Mouse (Mus musculus): ENCODE results near the gene Il18rap. TPM values are rescaled to one million over a fixed set of nuclear protein-coding genes. Genes with fewer than 3 reads are reported as not detected.

Il18rap gene
- polyA plus RNA-seq (2015; fragmentation: Nextera tagmentation; extraction: Ambion mirVana): 0.10 TPM in 1 of 2 replicates, not detected in the other

- Histone ChIP-seq H3K4me2 (peak within 1 kb of the TSS; percentile 29; the same call in 1 of the 2 replicates), H3K9ac (no peak within 1 kb of the TSS), H3K4me3 (no peak within 1 kb of the TSS), H3K9me3 (0 out of 2 replicates have a peak, but pooled peaks cover 5% of the 10 kb centered on the region), H3K27me3 (no peaks in the 10 kb centered on the region), H3K4me1 (replicated peaks) (peaks cover 10% of the 10 kb centered on the region), H3K27ac (replicated peaks) (no peak within 1 kb of the TSS), H3K36me3 (no peaks in the 10 kb centered on the region)
- WGBS: 24% methylated on average over 9 of the region's 9 CpGs
- peak; percentile 81 for ATAC-seq (ENCODE audit: low read depth)
Observed at GRCm38 (mm10) chr1:40514851-40515585, at the start of gene Il18rap. Il18rap (plus strand) TSS chr1:40515362.

- H3K9ac ChIP-seq: no peak within 1 kb of the TSS
- H3K27ac ChIP-seq (replicated peaks): no peak within 1 kb of the TSS
- H3K9me3 ChIP-seq: no peaks in the 10 kb centered on the region
- H3K4me3 ChIP-seq: no peak within 1 kb of the TSS
- ATAC-seq (ENCODE audit: low read depth): no peak
- H3K4me1 ChIP-seq (replicated peaks): no peaks in the 10 kb centered on the region
- H3K36me3 ChIP-seq: no peaks in the 10 kb centered on the region
- WGBS: 48% methylated on average over 20 of the region's 20 CpGs
- no peak within 1 kb of the TSS for H3K4me2 ChIP-seq
- H3K27me3 ChIP-seq: no peaks in the 10 kb centered on the region
Observed at GRCm38 (mm10) chr1:40465477-40466430, 49.4 kb upstream of the Il18rap start, which contains the start of gene Il18r1. Il18r1 (plus strand) TSS chr1:40465552.

- H3K27me3 ChIP-seq: no peaks in the 10 kb centered on the region
- no peaks in the 10 kb centered on the region for H3K36me3 ChIP-seq
- H3K9me3 ChIP-seq: no peaks in the 10 kb centered on the region
- H3K27ac ChIP-seq (replicated peaks): no peak overlapping the region
- no peak overlapping the region for H3K4me2 ChIP-seq
- no peak overlapping the region for H3K9ac ChIP-seq
- no peak overlapping the region for H3K4me3 ChIP-seq
- 88% methylated on average over 4 of the region's 4 CpGs for WGBS
- H3K4me1 ChIP-seq (replicated peaks): no peaks in the 10 kb centered on the region
- no peak for ATAC-seq (ENCODE audit: low read depth)
Observed at GRCm38 (mm10) chr1:40467306-40467705, 47.9 kb upstream of the Il18rap start.

- no peaks in the 10 kb centered on the region for H3K36me3 ChIP-seq
- H3K4me3 ChIP-seq: no peak overlapping the region
- no peaks in the 10 kb centered on the region for H3K9me3 ChIP-seq
- 88% methylated on average over 2 of the region's 2 CpGs for WGBS
- H3K4me2 ChIP-seq: no peak overlapping the region
- ATAC-seq (ENCODE audit: low read depth): no peak
- no peak overlapping the region for H3K27ac ChIP-seq (replicated peaks)
- no peaks in the 10 kb centered on the region for H3K27me3 ChIP-seq
- H3K9ac ChIP-seq: no peak overlapping the region
- H3K4me1 ChIP-seq (replicated peaks): no peaks in the 10 kb centered on the region
Observed at GRCm38 (mm10) chr1:40468805-40469204, 46.4 kb upstream of the Il18rap start.

GRCm38 (mm10) chr1:40469900-40470299 is 45.3 kb upstream of the Il18rap start:
- no peak overlapping the region for H3K27ac ChIP-seq (replicated peaks)
- no peaks in the 10 kb centered on the region for H3K27me3 ChIP-seq
- H3K9me3 ChIP-seq: no peaks in the 10 kb centered on the region
- H3K36me3 ChIP-seq: no peaks in the 10 kb centered on the region
- no peak for ATAC-seq (ENCODE audit: low read depth)
- H3K4me2 ChIP-seq: no peak overlapping the region
- 89% methylated on average over 12 of the region's 12 CpGs for WGBS
- H3K9ac ChIP-seq: no peak overlapping the region
- no peak overlapping the region for H3K4me3 ChIP-seq
- H3K4me1 ChIP-seq (replicated peaks): no peaks in the 10 kb centered on the region

GRCm38 (mm10) chr1:40472401-40472800 is 42.8 kb upstream of the Il18rap start:
- H3K9me3 ChIP-seq: no peaks in the 10 kb centered on the region
- H3K9ac ChIP-seq: no peak overlapping the region
- no peak overlapping the region for H3K4me3 ChIP-seq
- ATAC-seq (ENCODE audit: low read depth): no peak
- no peaks in the 10 kb centered on the region for H3K27me3 ChIP-seq
- H3K36me3 ChIP-seq: no peaks in the 10 kb centered on the region
- no peak overlapping the region for H3K27ac ChIP-seq (replicated peaks)
- H3K4me2 ChIP-seq: no peak overlapping the region
- no peaks in the 10 kb centered on the region for H3K4me1 ChIP-seq (replicated peaks)
- 95% methylated on average over 1 of the region's 1 CpGs for WGBS

GRCm38 (mm10) chr1:40473640-40474039 is 41.5 kb upstream of the Il18rap start:
- Histone ChIP-seq H3K9ac (no peak overlapping the region), H3K4me2 (no peak overlapping the region), H3K9me3 (no peaks in the 10 kb centered on the region), H3K4me3 (no peak overlapping the region), H3K27me3 (no peaks in the 10 kb centered on the region), H3K4me1 (replicated peaks) (no peaks in the 10 kb centered on the region), H3K27ac (replicated peaks) (no peak overlapping the region), H3K36me3 (no peaks in the 10 kb centered on the region)
- no peak for ATAC-seq (ENCODE audit: low read depth)
- 87% methylated on average over 4 of the region's 4 CpGs for WGBS

GRCm38 (mm10) chr1:40474336-40474735 is 40.8 kb upstream of the Il18rap start:
- 92% methylated on average over 5 of the region's 5 CpGs for WGBS
- H3K4me2 ChIP-seq: no peak overlapping the region
- no peak overlapping the region for H3K27ac ChIP-seq (replicated peaks)
- H3K36me3 ChIP-seq: no peaks in the 10 kb centered on the region
- H3K27me3 ChIP-seq: no peaks in the 10 kb centered on the region
- H3K4me3 ChIP-seq: no peak overlapping the region
- no peak overlapping the region for H3K9ac ChIP-seq
- no peaks in the 10 kb centered on the region for H3K4me1 ChIP-seq (replicated peaks)
- ATAC-seq (ENCODE audit: low read depth): no peak
- no peaks in the 10 kb centered on the region for H3K9me3 ChIP-seq

- no peaks in the 10 kb centered on the region for H3K9me3 ChIP-seq
- WGBS: 73% methylated on average over 3 of the region's 3 CpGs
- no peak overlapping the region for H3K4me2 ChIP-seq
- H3K27me3 ChIP-seq: no peaks in the 10 kb centered on the region
- no peaks in the 10 kb centered on the region for H3K36me3 ChIP-seq
- ATAC-seq (ENCODE audit: low read depth): no peak
- no peak overlapping the region for H3K4me3 ChIP-seq
- no peak overlapping the region for H3K27ac ChIP-seq (replicated peaks)
- no peaks in the 10 kb centered on the region for H3K4me1 ChIP-seq (replicated peaks)
- H3K9ac ChIP-seq: no peak overlapping the region
Observed at GRCm38 (mm10) chr1:40475697-40476096, 39.5 kb upstream of the Il18rap start.

GRCm38 (mm10) chr1:40476756-40477155 is 38.4 kb upstream of the Il18rap start:
- WGBS: 84% methylated on average over 4 of the region's 4 CpGs

GRCm38 (mm10) chr1:40479505-40479923 is 35.6 kb upstream of the Il18rap start:
- Histone ChIP-seq H3K36me3 (no peaks in the 10 kb centered on the region), H3K4me2 (no peak overlapping the region), H3K27ac (replicated peaks) (no peak overlapping the region), H3K9me3 (no peaks in the 10 kb centered on the region), H3K27me3 (no peaks in the 10 kb centered on the region), H3K4me3 (no peak overlapping the region), H3K9ac (no peak overlapping the region), H3K4me1 (replicated peaks) (no peaks in the 10 kb centered on the region)
- WGBS: 88% methylated on average over 6 of the region's 6 CpGs
- no peak for ATAC-seq (ENCODE audit: low read depth)

More at GRCm38 (mm10) chr1:40476756-40477155, 38.4 kb upstream of the Il18rap start:
- Histone ChIP-seq H3K9me3 (no peaks in the 10 kb centered on the region), H3K4me2 (no peak overlapping the region), H3K4me3 (no peak overlapping the region), H3K27ac (replicated peaks) (no peak overlapping the region), H3K4me1 (replicated peaks) (no peaks in the 10 kb centered on the region), H3K27me3 (no peaks in the 10 kb centered on the region), H3K36me3 (no peaks in the 10 kb centered on the region), H3K9ac (no peak overlapping the region)
- ATAC-seq (ENCODE audit: low read depth): no peak

- Histone ChIP-seq H3K4me3 (no peak overlapping the region), H3K4me1 (replicated peaks) (no peaks in the 10 kb centered on the region), H3K36me3 (no peaks in the 10 kb centered on the region), H3K4me2 (no peak overlapping the region), H3K9ac (no peak overlapping the region), H3K27ac (replicated peaks) (no peak overlapping the region), H3K27me3 (no peaks in the 10 kb centered on the region), H3K9me3 (no peaks in the 10 kb centered on the region)
- 90% methylated on average over 4 of the region's 4 CpGs for WGBS
- ATAC-seq (ENCODE audit: low read depth): no peak
Observed at GRCm38 (mm10) chr1:40494594-40494993, 20.6 kb upstream of the Il18rap start.
